Mouse (Mus musculus): ENCODE measurements around the gene Ubl4b.

GRCm38 (mm10) chr3:107593632-107594031, 38.8 kb upstream of the Ubl4b start:
- no peak for TF ChIP-seq EP300 (IDR thresholded peaks at IDR 0.05; ENCODE audit: low read depth)
- no peak for TF ChIP-seq CTCF (IDR thresholded peaks at IDR 0.05; ENCODE audit: low read depth)

Data from liver, postnatal 0 days (tissue).